Mouse (Mus musculus): ENCODE measurements around the gene Hc.

The Hc gene

DNA sequence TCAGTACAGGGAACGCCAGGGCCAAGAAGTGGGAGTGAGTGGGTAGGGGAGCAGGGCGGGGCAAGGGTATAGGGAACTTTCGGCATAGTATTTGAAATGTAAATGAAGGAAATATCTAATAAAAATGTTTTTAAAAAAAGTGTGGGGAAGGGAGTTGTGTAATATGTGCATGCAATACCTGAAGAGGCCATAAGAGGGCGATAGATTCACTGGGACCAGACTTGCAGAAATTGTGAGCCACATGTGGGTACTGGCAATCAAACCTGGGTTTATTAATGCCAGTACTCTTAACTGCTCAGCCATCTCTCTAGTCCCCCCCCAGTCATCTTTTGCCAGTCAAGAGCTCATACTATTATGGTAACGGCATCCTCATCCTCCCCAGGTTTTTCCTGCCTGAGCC lies 12.4 kb downstream of the Hc start:
- DNase-seq: peak; percentile 55

DNA sequence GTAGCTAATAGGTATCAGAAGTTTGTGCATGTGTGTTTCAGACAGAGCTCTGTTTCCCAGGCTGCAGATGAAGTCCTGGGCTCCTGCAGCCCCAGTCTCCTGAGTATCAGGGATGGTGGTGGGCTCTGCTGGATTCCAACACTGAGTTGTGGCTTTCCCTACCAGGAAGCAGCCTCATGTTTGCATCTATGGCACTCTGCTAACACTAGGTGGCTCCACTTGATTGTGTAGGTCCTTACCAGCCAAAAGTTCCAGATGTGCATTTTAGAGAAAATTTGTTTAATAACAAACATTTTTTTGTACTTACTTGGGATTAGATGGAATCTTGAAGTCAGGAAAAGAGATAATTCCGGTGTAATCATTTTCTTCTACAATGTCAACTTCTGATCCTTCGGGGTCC lies 16.3 kb downstream of the Hc start:
- peak; percentile 32 for DNase-seq

DNA sequence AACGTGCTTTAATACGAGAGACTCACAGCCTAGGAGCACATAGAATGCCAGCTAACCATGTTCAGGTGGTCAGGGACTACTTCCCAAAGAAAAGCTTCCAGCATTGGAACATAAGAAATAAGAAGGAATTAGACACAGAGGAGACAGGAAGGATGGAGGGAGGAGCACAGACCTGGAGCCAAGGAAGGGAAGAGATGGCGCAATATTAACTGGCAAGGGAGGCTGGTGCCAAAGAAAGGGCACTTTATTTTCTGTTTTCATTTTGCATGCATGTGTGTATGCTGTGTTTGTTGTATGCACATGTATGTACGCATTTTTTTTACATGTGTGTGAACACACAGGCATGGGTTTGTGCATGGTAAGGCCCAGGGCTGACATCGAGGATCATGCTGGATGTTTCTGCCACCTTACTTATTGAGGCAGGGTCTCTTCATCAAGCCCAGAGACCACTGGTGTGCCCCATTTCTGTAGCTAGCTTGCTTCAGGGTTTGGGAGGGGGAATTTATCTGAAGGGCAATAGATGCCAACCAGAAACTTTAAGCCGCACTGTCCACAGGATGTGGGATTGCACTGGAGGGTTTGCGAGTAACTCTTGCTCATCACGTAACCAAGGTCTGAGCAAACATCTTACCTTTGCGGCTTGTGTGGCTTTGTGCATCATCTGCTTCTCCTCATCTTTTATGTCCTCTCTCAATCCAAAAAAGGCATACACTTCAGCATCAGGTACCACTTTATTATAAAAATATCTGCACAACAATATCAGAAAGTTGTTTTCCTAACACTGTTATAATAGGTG lies 22.5 kb downstream of the Hc start:
- no peak for DNase-seq

DNA sequence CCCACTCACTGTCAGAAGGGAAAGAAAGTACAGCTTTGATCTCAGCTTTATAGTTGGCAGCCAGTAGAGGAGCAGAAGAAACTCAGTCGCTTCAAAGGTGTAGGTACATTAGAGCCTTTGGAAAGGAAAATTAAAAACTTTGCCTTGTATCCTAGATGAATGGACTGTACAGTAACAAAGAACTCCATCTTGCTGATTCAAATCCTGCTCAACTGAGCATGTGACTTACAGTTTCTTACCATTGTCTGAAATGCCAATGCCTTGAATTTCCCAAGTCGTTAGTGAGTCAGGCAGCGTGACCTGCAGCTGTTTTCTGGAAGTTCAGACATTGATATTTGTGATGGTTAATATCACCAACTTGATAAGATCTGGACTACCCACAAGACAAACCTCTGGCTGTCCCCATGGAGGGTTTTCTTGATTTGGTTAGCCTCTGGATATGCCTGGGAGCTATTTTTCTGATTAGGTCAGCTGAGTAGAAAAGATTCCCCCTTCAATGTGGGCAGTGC lies 36.5 kb downstream of the Hc start:
- no peak for DNase-seq

DNA sequence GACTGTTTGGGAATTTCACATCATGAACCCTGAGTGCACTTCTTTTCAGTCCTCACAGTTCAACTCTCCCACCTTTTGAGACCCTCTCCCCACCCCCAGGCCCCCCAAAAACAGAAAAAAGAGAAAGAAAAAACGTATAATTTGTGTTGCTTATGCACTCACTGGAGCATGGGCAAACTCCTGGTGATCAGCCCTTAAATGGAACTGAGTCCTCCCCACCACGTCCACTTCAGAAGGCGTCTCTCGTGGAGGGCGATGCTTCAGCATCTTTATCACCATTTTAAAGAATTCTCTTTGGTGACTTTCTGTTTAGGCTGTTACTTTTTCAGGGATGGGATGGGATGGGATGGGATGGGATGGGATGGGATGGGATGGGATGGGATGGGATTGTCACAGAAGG lies 39.4 kb downstream of the Hc start:
- no peak for DNase-seq

DNA sequence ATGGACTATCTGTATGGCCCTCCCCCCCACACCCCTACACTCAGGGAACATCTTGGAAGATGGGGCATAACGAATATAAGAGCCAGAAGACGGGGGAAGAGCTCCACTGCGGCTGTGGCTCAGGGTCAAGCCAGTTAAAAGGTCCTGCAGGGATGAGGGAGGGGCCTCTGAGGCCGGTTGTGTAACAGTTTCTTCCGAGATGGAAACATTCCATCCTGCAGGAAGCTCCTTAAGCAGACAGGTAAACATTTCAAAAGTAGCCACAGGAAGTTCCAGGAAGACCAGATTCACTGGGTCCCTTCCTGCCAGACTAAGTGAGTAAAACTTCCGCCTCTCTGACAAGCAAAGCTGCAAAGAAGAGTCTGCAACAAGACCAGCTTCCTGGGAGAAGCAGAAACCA lies 45.4 kb downstream of the Hc start:
- no peak for DNase-seq

DNA sequence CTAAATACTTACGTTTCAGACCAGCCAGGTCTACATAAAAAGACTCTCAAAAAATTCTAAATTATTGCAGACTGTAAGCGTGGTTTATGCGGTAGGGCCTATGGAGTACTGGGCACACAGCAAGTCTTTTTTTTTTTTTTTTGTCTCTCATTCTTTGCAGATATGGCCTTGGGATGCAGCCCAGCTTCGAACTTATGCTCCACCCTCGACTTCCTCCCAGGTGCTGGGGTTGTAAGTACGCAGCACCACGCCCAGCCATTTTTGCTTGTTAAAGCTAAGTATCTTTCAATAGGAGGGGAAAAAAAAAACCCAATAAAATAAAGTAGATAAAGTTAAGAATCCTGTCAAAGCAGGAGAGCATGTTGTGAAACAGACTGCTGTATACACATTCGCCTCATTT lies 49.6 kb downstream of the Hc start:
- DNase-seq: no peak

DNA sequence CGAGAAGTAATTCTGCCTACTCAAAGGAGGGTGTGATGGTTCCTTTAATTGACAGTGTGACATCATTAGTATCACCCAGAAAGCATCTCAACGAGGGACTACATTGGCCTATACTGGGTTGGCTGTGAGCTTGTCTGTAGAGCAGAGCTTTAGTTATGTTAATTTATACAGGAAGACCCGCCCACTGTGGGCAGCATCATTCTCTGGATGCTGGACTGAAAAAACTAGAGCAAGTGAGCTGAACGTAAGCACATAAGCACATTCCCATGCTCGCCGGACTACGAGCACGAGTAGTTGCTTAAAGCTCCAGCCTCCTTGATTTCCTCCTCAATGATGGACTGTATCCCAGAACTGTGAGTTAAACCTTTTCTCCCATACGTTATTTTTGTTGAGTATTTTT lies 62.3 kb downstream of the Hc start:
- no peak for DNase-seq

DNA sequence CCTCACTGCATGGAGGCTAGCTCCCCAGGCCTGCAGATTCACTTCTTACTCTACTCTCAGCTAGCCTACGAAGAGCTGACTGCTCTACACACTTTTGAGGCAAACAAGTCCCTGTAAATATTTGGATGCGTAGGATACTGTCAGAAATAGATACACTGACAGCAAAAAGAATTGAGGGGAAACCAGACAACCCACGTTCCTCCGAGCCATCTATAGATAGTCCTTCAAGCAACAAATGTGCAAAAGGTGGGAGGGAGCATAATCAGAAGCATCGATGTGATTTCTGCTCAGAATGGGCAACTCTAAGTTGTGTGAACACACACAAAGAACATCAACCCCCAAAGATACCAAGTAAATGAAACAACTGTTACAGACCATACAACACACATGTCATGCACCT lies 64.7 kb downstream of the Hc start:
- no peak for DNase-seq

DNA sequence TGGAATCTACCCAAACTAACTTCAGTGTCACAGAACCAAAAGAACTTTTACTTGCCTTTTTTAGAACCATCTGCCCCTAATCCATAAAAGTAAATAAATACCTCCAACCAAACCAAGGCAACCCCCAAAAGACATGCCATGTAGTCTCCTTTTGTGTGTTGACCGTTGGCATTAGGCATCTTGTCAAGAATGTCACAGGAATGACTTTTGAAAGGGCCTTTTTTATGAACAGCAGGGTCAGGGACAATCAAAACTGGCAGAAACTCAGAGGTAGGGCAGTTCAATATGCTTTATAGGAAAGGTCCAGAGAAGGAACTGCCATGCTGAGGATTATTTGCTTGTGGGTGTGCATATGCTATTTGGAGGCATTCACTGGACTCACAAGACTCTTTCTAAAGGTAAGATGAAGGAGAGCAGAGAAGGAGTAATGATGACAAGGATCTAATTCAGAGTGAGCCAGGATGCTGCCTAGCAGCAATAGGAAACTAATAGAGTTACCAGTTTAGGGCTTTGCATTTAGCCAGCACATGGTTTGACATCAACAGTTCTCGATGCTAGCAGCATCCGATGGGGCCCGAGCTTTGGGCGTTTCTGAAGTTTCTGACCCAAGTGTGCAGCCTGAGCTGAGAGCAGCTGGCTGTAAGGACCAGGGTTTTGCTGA lies 67.4 kb downstream of the Hc start:
- DNase-seq: no peak

DNA sequence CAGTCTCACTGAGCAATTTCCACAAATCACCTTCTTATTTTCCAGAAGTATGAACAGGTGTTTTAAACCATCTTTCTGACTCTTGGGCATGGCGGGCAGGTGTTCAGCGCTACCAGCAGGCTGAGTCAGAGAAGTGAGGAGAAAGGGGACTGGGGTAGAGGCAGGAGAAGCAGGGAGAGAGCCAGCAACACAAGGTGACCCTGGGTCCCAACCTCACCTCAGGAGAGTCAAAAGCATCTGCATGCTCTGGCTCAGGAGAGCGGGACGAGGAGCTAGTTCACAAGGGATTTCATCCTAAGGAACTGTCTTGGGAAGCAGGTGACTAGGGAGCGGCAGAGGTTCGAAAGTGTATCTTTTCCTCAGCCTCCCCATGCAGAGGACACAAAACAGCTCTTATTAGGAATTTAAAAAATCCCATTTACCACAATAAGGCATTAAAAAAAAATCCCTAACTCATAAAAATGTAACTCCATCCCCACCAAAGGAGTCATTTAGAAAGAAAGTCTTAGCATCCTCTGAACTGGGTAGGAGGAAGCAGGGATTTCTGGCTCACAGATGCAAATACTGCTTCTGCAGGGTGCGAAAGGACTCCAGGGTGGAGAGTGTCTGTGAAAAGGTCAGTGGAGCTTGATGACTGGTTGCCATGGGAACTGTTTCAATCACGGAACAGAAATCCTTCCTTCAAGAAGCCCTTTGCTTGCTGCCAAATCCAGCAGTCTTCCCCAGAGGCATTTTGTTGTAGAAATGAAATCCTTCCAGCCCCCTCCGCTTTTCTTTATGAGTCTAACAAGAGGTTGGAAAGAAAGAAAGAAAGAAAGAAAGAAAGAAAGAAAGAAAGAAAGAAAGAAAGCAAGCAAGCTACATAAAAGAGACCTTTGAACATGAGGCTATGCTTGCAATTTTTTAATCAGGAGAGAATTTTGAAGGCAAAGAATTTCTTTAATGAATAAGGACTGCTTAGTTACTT lies 68.2 kb downstream of the Hc start:
- DNase-seq: peak; percentile 78

DNA sequence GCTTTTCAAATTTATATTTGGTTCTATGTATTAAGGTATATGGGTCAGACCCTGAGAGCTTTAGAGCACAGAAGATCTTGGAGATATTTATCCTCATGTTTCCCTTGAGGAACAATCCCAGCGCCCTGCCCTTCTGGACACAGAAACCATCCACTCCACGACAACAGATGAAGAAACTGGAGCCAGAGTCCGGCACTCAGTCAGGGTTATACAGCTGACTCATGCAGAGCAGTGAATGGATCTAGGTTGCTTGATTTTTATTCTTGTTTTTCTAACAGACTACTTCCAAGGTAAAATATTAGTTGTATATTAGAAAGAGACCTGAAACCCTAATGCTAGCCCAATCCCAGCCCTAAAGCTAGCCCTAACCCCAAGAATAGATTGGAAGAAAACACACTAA lies 69.3 kb downstream of the Hc start:
- no peak for DNase-seq

DNA sequence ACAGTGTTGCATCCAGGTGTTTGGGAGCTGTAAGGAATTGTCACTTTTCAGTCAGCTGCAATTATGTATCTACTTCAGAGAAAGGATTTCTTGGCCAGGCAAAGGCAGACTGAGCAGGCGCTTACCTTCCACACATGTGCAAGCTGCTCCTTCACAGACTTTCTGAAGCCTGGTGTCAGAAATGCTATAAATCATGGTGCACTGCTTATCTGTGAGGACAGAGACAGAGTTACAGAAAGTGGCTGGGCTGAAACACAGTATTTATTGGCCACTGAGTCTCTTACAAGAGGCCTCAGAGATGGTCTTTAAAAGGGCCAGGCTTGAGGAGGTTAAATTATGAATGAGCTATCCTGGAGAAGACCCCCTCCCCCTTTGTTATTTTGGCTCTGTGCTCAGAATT lies 71.5 kb downstream of the Hc start:
- DNase-seq: no peak

DNA sequence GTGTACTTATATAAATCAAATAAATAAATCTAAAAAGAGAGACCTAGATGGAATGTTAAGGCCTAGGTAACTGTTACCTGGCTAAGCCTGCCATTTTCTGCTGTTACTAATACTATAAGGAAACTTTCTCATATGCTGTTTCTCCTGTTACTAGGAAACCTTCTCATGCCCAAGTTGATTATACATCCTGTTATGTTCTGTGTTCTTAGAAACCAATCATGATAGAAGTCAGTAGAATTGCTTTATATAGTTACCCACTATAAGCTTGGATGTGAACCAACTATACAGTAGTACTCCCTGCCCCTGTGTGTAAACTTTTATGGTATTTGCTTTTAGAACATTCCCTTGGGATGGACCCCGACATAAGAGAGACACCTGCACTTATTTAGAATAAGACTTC lies 73.6 kb downstream of the Hc start:
- DNase-seq: no peak

DNA sequence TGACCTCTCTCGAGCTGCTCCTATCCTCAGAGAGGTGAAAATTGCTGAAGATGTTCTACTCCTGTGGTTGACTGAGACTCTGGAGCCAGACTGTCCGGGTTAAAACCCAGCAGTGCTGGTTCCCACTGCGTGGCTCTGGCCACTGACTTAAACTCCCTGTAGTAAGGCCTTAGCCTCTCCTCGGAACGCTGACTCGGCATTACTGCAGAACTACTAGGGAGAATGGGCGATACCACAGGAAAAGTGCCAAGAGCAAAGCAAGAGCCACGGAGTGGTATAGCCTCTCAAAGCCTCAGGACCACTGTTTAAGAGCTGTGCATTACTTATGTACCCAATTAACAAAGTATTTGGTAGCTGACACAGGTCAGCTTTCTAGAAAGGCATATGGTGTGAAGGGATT lies 76.4 kb downstream of the Hc start:
- DNase-seq: no peak

DNA sequence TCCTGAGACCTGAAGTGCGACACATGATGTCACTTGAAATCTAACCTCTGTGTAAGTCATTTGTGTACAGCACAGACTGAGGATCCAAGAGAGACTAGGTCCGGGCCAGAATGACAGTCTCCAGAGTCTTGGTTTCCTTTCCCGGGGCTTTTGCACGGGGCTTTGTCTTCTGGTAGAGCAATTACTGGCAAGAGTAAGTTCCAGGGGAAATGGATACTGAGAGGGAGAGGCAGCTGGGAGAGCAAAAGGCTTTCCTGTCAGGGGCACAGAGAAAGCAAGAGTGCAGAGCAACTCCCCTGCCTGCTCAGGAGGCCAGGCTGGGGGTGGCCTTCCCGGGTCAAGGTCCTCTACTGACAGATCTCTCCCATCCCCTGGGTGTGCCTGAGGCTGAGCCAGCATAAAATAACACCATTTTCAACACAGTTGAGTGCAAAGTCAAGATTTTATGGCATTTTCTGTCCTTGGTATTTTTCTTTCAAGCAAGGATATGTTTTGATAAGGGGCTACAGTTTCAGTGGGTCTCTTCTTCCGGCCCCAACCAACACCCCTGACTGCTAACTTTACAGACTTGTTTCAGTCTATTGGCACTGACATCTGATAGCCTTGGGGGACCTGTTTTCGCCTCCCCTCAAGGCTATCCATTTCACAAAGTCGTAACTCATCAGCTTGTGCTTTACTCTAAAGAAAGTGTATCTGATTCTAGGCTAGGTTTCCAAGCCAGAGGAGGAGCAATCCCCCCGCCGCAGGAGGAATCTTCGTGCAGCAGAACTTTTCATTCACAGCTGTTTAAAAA lies 78.1 kb downstream of the Hc start:
- DNase-seq: peak; percentile 15

DNA sequence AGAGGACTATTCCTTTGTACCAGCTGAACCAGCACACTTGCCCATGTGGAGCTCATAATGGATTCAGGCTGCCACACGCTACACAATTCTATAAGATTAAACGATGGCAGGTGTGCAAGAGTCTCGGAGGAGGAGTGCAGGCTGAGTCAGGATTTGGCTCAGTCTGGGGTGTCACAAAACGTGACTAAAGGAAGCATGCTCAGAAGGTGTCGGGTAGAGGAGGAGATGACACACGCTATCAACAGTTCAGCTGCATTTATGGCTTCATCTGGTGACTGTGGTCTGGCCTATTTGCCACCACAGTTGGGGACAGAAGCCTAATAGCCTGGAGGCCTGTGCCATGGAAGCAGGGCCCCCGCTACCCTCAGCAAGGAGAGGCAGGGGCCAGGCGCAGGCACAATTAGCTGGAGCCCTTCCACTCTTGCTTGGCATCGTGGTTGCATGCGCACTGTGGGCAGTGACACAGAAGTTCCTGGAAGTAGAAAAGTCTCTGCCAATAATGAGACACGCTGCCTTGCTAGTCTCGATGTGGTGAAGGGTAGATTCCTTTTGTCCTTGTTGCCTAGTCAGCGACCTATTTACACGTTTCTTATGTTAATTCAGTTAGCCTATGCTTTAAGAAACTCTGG lies 79.0 kb downstream of the Hc start:
- DNase-seq: peak; percentile 43

DNA sequence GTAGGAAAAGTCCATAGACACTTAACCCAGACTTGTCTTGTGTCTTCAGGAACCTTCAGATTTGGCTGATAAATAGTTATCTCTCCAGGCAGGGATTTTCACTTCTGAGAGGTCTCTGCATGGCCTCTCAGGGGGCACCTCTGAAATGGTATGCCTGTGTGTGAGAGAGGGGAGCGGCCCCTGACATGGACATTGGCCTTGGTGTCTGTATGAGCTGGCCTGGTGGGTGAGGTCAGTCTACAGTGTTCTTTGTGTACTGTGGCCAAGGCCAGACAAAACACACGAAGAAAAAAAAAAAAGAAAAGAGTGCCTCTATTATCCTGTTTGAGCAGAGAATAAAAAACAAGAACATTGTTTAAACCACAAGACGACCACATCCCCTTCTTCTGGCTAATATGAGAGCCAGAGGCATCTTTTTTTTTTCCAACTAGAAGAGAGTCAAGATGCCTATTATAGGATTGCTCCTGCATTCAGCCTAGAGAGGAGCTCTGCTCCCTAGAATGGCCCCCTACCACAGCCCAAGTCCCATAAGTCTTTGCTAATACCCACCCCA lies 81.7 kb downstream of the Hc start:
- no peak for DNase-seq

DNA sequence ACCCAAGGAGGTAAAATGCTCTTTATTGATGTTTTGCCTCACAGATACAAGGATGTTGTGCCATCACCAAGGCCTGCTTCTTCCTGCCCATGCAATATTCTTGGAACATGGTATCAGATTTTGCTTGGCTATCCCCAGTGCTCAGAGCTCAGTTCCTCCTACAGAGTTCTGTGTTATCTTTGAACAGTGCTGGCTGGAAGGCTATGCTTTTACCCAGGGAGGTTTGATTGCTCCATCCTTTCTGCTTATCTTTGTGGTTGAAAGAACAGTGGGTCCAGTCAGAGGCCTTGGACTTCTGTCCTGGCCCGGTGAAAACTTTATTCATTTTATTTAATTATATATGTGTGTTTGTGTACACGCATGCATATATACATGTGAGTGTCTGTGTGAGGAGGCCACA lies 83.0 kb downstream of the Hc start:
- DNase-seq: no peak

DNA sequence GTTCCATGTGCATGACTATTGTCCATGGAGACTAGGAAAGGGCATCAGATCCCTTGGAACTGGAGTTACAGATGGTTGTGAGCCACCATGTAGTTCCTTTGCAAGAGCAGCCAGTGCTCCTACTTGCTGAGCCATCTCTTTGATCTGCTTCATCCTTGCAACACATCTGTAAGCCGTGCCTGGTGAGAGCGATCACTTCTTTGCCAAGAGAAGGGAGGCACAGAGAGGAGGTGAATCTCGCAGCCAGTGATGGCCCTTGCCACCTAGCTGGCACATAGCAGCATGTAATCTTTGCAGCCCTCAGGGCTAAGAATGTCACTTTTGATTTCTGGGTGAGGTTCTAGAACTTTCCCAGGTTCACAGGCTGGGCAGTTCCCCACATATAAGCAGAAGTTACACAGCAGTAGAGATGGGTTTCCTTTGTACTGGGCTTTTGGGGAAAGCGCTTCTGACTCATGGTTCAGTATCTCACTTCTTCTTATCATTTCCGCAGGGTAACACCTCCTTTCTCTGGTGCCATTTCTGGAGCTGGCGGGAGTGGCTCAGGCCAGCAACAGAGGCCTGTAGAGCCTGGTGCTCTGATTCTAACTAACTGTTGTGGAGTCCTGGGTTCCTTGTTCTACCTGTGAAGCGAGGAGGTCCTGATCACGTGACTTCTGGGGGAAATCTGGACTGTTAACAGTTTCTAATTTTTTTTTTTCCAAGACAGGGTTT lies 84.1 kb downstream of the Hc start:
- no peak for DNase-seq

DNA sequence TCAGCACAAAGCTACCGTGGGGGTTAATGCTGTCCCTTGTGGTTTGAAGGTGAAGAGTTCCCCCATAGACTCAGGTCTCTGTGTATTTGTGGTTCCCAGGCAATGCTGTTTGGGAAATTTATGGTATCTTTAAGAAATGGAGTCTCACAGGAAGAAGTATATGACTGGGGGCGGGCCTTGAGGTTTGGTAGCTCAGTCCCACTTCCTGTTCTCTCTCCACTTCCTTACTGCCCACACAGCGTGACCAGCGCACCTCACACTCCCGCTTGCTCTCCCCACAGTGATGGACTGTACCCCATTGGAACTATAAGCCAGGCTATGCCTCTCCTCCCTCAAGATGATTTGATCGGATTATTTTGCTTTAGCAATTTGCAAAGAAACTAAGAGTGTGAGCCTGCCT lies 84.8 kb downstream of the Hc start:
- no peak for DNase-seq
